Mouse (Mus musculus) limb, embryonic 12.5 days (tissue): Measurements from ENCODE around the gene Ubr3. TPM values are rescaled to one million over a fixed set of nuclear protein-coding genes. Genes with fewer than 3 reads are reported as not detected.
"Not testable (repeated sequence)": the region's sequence is repeated elsewhere in the genome, so short reads cannot be mapped to it uniquely, and the experiment has no call there.

ENCODE experiments used
- ATAC-seq: fragments of 200-750 bp; cut with Nextera tagmentation; 2 replicates; pipeline ENCODE4 v1.8.0; 2017; ENCODE audit warnings: low read depth, moderate TSS enrichment; ENCODE audit not compliant: insufficient number of reproducible peaks, insufficient read depth, low FRiP score, low TSS enrichment
- H3K27ac ChIP-seq: fragments of 300-500 bp; sonication (generic); 2 replicates; pipeline ENCODE4 v1.5.1; 2016; ENCODE audit warnings: mild to moderate bottlenecking, moderate library complexity
- H3K27me3 ChIP-seq: fragments of 300-500 bp; sonication (generic); 2 replicates; pipeline ENCODE4 v1.6.1; 2016; ENCODE audit warnings: mild to moderate bottlenecking, moderate library complexity
- H3K36me3 ChIP-seq: fragments of 300-500 bp; sonication (generic); 2 replicates; pipeline ENCODE4 v1.6.1; 2016; ENCODE audit warnings: mild to moderate bottlenecking, moderate library complexity
- H3K4me1 ChIP-seq: fragments of 300-500 bp; sonication (generic); replicated peaks from 2 replicates; pipeline ENCODE4 v1.6.1; 2016
- H3K4me2 ChIP-seq: fragments of 300-500 bp; sonication (generic); 2 replicates; pipeline ENCODE4 v1.6.1; 2016; ENCODE audit warnings: mild to moderate bottlenecking, moderate library complexity
- H3K4me3 ChIP-seq: fragments of 300-500 bp; sonication (generic); replicated peaks from 2 replicates; pipeline ENCODE4 v1.5.1; 2016; ENCODE audit warnings: mild to moderate bottlenecking
- H3K9ac ChIP-seq: fragments of 300-500 bp; sonication (generic); replicated peaks from 2 replicates; pipeline ENCODE4 v1.6.1; 2016; ENCODE audit warnings: mild to moderate bottlenecking, moderate library complexity
- H3K9me3 ChIP-seq: fragments of 300-500 bp; sonication (generic); 2 replicates; pipeline ENCODE4 v1.6.1; 2016; ENCODE audit warnings: mild to moderate bottlenecking, moderate library complexity
- WGBS: fragments of 180-500 bp; shearing (Covaris S2); methylation state at CpG from one replicate; pipeline ENCODE4 v1.1.7; 2016; 5-methylcytosine and 5-hydroxymethylcytosine counted together
- polyA plus RNA-seq: library from polyadenylated mRNA; unstranded; fragments of >200 nt; fragmentation: Nextera tagmentation; extraction: Ambion mirVana; gene quantifications from 2 replicates; pipeline ENCODE4 v1.2.1, GENCODE M21; 2016

Ubr3 gene
- polyA plus RNA-seq, 1 experiment from 2014 or later, result 19.1 TPM

DNA sequence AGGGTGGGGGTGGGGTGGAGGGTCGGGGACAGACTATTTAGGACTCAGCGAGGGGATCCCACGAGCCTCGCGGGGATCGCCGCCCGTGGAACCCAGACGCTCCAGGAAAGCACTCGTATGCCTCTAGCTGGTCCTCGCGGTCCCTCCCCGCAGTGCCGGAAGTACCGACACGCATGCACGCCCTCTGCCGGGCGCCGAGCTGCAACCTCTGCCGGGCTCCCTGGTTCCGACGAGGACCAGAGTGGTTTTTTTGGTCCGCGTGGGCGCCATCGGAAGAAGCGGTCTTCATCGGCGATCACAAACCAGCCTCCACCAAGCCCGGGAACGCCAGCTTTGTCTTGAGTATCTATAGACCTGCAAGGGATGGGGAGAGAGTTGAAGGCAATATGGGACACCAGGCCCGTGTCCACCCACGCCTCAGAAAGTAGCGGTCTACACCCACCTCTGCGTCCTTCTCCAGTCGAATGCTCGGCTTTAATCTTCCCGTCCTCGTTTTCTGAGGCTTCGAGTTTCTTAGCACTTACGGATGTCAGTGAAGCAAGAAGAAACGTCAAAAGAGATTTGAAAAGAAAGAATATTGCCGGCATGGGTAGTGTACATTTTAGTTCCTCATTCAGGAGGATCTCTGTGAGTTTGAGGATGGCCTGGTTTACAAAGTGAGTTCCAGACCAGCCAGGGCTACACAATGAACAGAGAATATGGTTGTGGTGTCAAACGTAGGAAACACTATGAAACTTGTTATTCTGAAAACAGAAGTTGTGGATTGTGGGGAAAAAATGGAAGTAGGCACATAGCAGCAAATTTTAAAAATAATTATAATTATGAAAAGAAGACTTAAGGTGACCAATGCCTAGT, 11.4 kb upstream of the Ubr3 start, which contains the start of gene Mettl5:
Gene Mettl5, minus strand, starts transcription at position 165 of the 855 bp plus-strand sequence.
- ATAC-seq, result peak; percentile 95
- no peaks in the 10 kb centered on the region for H3K27me3 ChIP-seq
- H3K9ac ChIP-seq, result peak within 1 kb of the TSS; percentile 79
- 2% methylated on average over 45 of the region's 45 CpGs for WGBS
- peak within 1 kb of the TSS; percentile 68 for H3K4me2 ChIP-seq
- H3K9me3 ChIP-seq, result no peaks in the 10 kb centered on the region
- 0 out of 2 replicates have a peak, but pooled peaks cover 4% of the 10 kb centered on the region for H3K36me3 ChIP-seq
- peak within 1 kb of the TSS; percentile 67 for H3K4me3 ChIP-seq
- peaks cover 7% of the 10 kb centered on the region for H3K4me1 ChIP-seq
- peak within 1 kb of the TSS; percentile 84 for H3K27ac ChIP-seq

DNA sequence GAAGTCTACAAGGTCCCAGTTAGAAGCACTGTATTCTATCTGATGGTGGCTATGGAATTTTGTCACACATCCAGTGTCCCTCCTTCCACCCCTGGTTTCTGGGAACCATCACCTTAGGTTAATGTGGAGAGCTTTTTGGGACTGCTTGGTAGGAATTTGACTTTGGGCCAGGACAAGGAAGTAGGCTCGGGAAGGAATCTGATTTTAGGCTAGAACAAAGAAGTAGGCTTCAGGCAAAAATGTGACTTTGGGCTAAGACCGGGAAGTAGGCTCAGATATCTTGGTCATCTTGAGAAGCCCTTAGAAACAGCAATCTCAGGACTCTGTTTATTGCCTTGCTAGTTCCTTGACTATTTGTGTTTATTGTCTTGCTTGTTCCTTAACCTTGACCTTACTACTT, 8.1 kb upstream of the Ubr3 start:
- no peak for ATAC-seq
- WGBS, result 87% methylated on average over 2 of the region's 2 CpGs
- Histone ChIP-seq H3K9me3 (no peaks in the 10 kb centered on the region), H3K27ac (no peak overlapping the region), H3K36me3 (0 out of 2 replicates have a peak, but pooled peaks cover under 1% of the 10 kb centered on the region), H3K27me3 (no peaks in the 10 kb centered on the region), H3K9ac (no peak overlapping the region), H3K4me2 (no peak overlapping the region), H3K4me1 (peaks cover 7% of the 10 kb centered on the region), H3K4me3 (no peak overlapping the region)

DNA sequence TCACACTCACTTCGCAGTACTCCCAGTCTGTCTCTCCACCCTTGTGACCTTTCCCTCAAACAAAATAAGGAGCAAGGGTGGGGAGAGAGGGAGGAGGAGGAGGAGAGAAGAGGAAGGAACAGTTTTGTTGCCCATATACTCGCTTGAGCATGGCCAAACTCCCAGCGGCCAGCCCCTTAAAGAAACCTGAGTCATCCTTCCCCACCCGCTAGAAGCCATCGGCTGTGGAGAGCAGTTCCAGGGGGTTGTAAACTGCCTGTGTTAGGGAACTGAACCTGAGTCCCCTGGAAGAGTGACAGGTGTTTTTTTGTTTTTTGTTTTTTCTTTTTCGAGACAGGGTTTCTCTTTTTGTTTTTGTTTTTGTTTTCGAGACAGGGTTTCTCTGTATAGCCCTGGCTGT, 6.2 kb upstream of the Ubr3 start:
- no peak overlapping the region for H3K9ac ChIP-seq
- ATAC-seq, result no peak
- no peaks in the 10 kb centered on the region for H3K4me1 ChIP-seq
- H3K36me3 ChIP-seq, result no peaks in the 10 kb centered on the region
- H3K27ac ChIP-seq, result no peak overlapping the region
- WGBS, result 48% methylated on average over 7 of the region's 7 CpGs
- no peaks in the 10 kb centered on the region for H3K27me3 ChIP-seq
- H3K4me3 ChIP-seq, result no peak overlapping the region
- no peak overlapping the region for H3K4me2 ChIP-seq
- H3K9me3 ChIP-seq, result no peaks in the 10 kb centered on the region

DNA sequence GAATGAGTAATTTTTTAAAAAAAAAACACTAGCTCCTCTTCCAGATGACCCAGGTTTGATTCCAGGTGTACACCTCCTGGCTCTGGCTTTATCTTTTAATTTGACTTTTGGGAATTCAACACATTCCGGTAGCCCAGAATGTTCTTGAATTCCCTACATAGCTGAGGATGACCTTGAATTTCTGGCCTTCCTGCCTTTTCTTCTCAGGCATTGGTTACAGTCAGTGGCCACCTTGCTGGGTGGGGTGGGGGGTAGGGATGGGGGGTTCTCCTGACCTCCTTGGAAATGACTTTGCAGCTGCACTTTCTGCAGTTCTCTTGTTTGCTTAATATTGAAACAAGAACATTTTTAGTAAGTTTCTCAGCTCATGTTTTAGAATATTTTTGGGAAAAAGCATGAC, 3.9 kb upstream of the Ubr3 start:
- H3K27me3 ChIP-seq, result no peaks in the 10 kb centered on the region

DNA sequence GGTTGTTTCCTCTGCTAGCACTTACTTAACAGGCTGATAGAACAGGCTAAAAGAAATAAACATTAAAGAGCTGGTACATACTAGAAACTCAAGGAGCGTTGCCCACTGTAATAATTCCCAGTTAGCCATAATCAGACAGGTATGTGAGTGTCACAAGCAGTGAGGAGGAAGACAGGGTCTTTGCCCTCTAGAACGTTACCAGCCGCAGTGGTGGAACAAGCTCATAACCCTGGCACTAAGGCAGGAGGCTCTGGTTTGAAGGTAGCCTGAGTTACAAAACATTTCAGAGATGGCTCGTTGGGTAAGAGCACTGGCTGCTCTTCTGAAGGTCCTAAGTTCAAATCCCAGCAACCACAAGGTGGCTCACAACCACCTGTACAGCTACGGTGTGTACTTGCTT, 3.2 kb upstream of the Ubr3 start:
- no peak overlapping the region for H3K27ac ChIP-seq
- H3K36me3 ChIP-seq, result no peaks in the 10 kb centered on the region
- no peaks in the 10 kb centered on the region for H3K27me3 ChIP-seq
- H3K9ac ChIP-seq, result no peak overlapping the region
- no peaks in the 10 kb centered on the region for H3K9me3 ChIP-seq
- no peak overlapping the region for H3K4me2 ChIP-seq
- no peak overlapping the region for H3K4me3 ChIP-seq
- no peak for ATAC-seq
- H3K4me1 ChIP-seq, result peaks cover 7% of the 10 kb centered on the region
- 84% methylated on average over 5 of the region's 5 CpGs for WGBS

More for the DNA sequence above, 3.9 kb upstream of the Ubr3 start:
- Histone ChIP-seq H3K9me3 (no peaks in the 10 kb centered on the region), H3K27ac (no peak overlapping the region), H3K4me3 (no peak overlapping the region), H3K4me1 (peaks cover under 1% of the 10 kb centered on the region; the same call in 1 of the 2 replicates), H3K9ac (no peak overlapping the region), H3K4me2 (no peak overlapping the region), H3K36me3 (no peaks in the 10 kb centered on the region)
- 77% methylated on average over 1 of the region's 1 CpGs for WGBS
- ATAC-seq, result no peak

DNA sequence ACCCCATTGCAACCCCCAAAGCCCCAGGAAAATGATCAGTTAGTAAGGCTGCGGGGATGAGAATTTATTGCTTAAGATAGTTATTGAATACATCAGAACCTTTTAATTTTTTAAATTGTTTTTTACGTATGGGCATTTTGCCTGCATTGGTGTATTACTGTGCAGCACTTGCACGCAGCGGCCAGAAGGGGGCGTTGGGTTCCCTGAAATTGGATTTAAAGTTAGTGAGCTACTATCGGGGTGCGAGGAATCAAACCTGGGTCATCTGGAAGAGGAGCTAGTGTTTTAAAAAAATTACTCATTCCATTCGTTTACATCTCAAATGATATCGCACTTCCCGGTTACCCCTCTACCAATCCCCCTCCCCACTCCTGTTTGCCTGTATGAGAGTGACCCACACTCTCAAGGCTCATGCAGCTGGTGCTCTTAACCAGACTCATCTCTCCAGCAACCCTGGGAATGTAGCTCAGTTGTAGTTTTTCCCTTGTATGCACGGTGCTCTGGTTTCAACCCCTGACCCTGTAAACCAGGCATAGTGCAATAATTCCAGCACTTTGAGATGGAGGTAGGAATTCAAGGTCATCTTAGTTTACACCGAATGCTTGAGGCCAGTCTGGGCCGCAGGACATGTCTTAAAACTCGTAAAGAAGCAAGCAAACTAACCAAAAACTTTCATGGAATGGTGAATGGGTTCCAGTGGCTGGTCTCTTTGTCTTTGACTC, 1.4 kb upstream of the Ubr3 start:
- 59% methylated on average over 14 of the region's 14 CpGs for WGBS
- Histone ChIP-seq H3K4me2 (no peak overlapping the region), H3K4me1 (peaks cover 9% of the 10 kb centered on the region), H3K36me3 (0 out of 2 replicates have a peak, but pooled peaks cover 4% of the 10 kb centered on the region), H3K4me3 (no peak overlapping the region), H3K27ac (no peak overlapping the region), H3K9ac (no peak overlapping the region), H3K9me3 (no peaks in the 10 kb centered on the region), H3K27me3 (no peaks in the 10 kb centered on the region)
- no peak for ATAC-seq

DNA sequence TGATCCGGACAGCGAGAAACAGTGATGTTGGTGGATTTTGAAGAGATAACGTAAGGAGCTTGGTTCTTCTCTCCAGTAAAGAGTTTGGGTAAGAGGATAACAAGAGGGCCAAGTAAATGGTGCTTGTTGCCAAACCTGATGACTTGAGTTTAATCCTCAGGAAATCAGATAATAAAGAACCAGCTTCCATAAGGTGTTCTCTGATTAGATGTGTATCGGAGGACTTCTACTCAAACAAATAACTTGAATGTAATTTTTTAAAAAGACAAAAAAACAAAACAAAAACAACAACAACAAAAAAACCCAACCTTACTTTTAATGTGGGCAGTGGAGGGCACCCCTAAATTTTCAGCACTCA, 843 bp upstream of the Ubr3 start:
- Histone ChIP-seq H3K27ac (no peak overlapping the region), H3K9me3 (no peaks in the 10 kb centered on the region), H3K36me3 (peaks cover 8% of the 10 kb centered on the region; the same call in 1 of the 2 replicates), H3K4me2 (no peak overlapping the region), H3K9ac (no peak overlapping the region), H3K4me1 (peaks cover 9% of the 10 kb centered on the region), H3K4me3 (no peak overlapping the region), H3K27me3 (no peaks in the 10 kb centered on the region)
- ATAC-seq, result no peak
- WGBS, result 90% methylated on average over 4 of the region's 4 CpGs

DNA sequence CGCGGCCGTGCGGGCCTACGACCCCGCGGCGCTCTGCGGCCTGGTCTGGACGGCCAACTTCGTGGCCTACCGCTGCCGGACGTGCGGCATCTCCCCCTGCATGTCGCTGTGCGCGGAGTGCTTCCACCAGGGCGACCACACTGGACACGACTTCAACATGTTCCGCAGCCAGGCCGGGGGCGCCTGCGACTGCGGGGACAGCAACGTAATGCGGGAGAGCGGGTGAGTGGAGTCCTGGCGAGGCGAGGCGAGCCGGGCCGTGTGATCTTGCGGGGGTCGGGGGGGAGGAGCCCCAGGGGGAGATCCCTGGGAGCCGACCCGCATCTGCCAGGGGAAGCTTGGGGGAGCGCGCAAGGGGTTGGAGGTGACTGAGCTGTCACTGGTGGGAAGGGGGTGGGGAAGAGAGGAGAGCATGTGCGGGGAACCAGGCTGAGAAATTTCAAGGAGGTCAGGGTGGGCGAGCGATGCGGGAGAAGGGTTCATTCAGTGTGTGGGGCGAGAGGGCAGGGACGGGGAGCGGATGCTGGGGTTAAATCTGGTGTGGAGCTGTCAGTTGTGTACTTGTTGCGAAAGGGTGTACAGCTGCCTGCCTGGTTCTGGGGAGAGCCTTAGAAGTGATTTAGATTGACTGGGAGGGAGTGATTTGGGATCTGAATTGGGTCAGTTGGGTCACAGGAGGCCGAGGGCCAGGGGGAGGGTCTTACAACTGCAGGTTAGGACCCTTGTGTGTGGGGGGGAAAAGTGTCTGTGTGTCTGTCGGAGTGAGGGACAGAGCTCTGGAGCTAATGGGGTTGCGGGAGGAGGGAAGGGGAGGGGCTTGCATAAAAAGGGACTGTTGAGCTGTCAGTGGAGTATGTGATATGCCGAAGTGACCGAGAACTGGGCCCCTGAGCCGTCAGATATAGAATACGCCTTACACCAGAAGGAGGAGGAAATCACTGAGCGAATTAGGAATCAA, 851 bp downstream of the Ubr3 start:
- Histone ChIP-seq H3K9me3 (no peaks in the 10 kb centered on the region), H3K27ac (peak overlapping the region; percentile 93), H3K27me3 (no peaks in the 10 kb centered on the region), H3K4me1 (peaks cover 9% of the 10 kb centered on the region), H3K4me3 (peak overlapping the region; percentile 97), H3K36me3 (peaks cover 16% of the 10 kb centered on the region), H3K9ac (peak overlapping the region; percentile 99), H3K4me2 (peak overlapping the region; percentile 97)
- under 1% methylated on average over 55 of the region's 55 CpGs for WGBS
- ATAC-seq, result peak; percentile 61

DNA sequence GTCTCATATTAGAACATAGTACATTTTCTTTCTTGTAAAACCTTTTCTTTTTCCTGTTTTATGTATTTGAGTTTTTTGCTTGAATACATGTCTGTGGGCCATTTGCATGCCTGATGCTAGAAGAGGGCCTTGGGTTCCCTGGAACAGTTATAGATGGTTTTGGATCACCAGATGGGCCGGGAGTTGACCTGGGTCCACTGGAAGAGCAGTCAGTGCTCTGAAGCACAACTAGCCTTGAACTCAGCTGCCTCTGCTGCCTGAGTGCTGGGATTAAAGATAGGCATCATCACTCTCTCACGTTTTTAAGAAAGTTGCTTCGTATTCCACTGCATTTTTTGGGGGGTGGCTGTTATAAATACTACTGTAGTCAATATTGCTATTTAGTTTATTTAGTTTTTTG, 6.5 kb downstream of the Ubr3 start:
- 90% methylated on average over 3 of the region's 3 CpGs for WGBS

DNA sequence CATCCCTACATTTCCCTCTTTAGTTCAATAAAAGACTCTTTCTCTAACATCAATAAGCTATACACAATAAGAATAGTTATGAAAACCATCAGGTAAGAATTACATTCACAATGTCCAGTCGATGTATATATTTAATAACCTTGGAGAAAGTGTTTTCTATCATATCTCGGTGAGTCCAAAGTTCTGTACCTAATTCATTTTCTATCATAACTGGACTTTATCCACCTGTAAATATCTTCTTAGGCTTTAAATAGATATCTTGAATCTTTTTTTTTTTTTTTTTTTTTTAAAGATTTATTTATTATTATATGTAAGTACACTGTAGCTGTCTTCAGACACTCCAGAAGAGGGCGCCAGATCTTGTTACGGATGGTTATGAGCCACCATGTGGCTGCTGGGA, 10.3 kb downstream of the Ubr3 start:
- not testable (repeated sequence) for H3K4me2 ChIP-seq, H3K9ac ChIP-seq, H3K4me3 ChIP-seq, H3K27me3 ChIP-seq, H3K4me1 ChIP-seq, H3K27ac ChIP-seq, ATAC-seq, H3K9me3 ChIP-seq, H3K36me3 ChIP-seq
- WGBS, result 87% methylated on average over 4 of the region's 4 CpGs

More for the DNA sequence above, 6.5 kb downstream of the Ubr3 start:
- no peak for ATAC-seq
- Histone ChIP-seq H3K4me3 (no peak overlapping the region), H3K9ac (no peak overlapping the region), H3K27ac (no peak overlapping the region), H3K27me3 (no peaks in the 10 kb centered on the region), H3K36me3 (peaks cover 22% of the 10 kb centered on the region), H3K4me2 (no peak overlapping the region), H3K4me1 (peaks cover 5% of the 10 kb centered on the region), H3K9me3 (peaks cover 4% of the 10 kb centered on the region; the same call in 1 of the 2 replicates)
